Mouse (Mus musculus): ENCODE measurements around the gene Cdrt4.

Gene Cdrt4
- long read RNA-seq, experiment 1 = 0 reads
- long read RNA-seq, experiment 2 = 0 reads

- intact Hi-C loops (cut with DNase I) = no loop called here
These were observed at the start of gene Cdrt4 for GRCm38 (mm10) chr11:62951012-62951411. TSS of gene Cdrt4 (plus strand) at chr11:62951193.

- intact Hi-C loops (cut with DNase I) = no loop called here
These were observed 49.2 kb upstream of the Cdrt4 start for GRCm38 (mm10) chr11:62901699-62902323.

GRCm38 (mm10) chr11:62903871-62904495 lies 47.0 kb upstream of the Cdrt4 start:
- intact Hi-C loops (cut with DNase I) = no loop called here

GRCm38 (mm10) chr11:62909720-62910306 lies 41.2 kb upstream of the Cdrt4 start:
- intact Hi-C loops (cut with DNase I) = no loop called here

GRCm38 (mm10) chr11:62911362-62911761 lies 39.6 kb upstream of the Cdrt4 start:
- intact Hi-C loops (cut with DNase I) = no loop called here

- intact Hi-C loops (cut with DNase I) = no loop called here
These were observed 37.9 kb upstream of the Cdrt4 start for GRCm38 (mm10) chr11:62913141-62913540.

- intact Hi-C loops (cut with DNase I) = no loop called here
These were observed 36.5 kb upstream of the Cdrt4 start for GRCm38 (mm10) chr11:62914532-62914931.

GRCm38 (mm10) chr11:62915486-62915885 lies 35.5 kb upstream of the Cdrt4 start:
- intact Hi-C loops (cut with DNase I) = no loop called here

- intact Hi-C loops (cut with DNase I) = no loop called here
These were observed 34.2 kb upstream of the Cdrt4 start for GRCm38 (mm10) chr11:62916765-62917164.

- intact Hi-C loops (cut with DNase I) = loop anchor here (2.0 to 5.0 kb wide), 2 partner anchors 215 to 247 kb away; no protein-coding TSS in a partner anchor
These were observed 30.8 kb upstream of the Cdrt4 start for GRCm38 (mm10) chr11:62919946-62920742.

GRCm38 (mm10) chr11:62920743-62921050 lies 30.3 kb upstream of the Cdrt4 start:
- intact Hi-C loops (cut with DNase I) = loop anchor here (2.0 to 5.0 kb wide), 2 partner anchors 214 to 247 kb away; no protein-coding TSS in a partner anchor

- intact Hi-C loops (cut with DNase I) = loop anchor here (2.0 to 5.0 kb wide), 2 partner anchors 213 to 246 kb away; no protein-coding TSS in a partner anchor
These were observed 29.7 kb upstream of the Cdrt4 start for GRCm38 (mm10) chr11:62921052-62921977.

- intact Hi-C loops (cut with DNase I) = loop anchor here (5.0 kb wide), 1 partner anchor 243 kb away; no protein-coding TSS in a partner anchor
These were observed 26.8 kb upstream of the Cdrt4 start for GRCm38 (mm10) chr11:62924091-62924761.

GRCm38 (mm10) chr11:62929799-62930198 lies 21.2 kb upstream of the Cdrt4 start:
- intact Hi-C loops (cut with DNase I) = no loop called here

- intact Hi-C loops (cut with DNase I) = no loop called here
These were observed 20.4 kb upstream of the Cdrt4 start for GRCm38 (mm10) chr11:62930574-62930973.

GRCm38 (mm10) chr11:62931141-62931540 lies 19.9 kb upstream of the Cdrt4 start:
- intact Hi-C loops (cut with DNase I) = no loop called here

GRCm38 (mm10) chr11:62933099-62933498 lies 17.9 kb upstream of the Cdrt4 start:
- intact Hi-C loops (cut with DNase I) = no loop called here

- intact Hi-C loops (cut with DNase I) = no loop called here
These were observed 16.0 kb upstream of the Cdrt4 start for GRCm38 (mm10) chr11:62934795-62935514.

- intact Hi-C loops (cut with DNase I) = no loop called here
These were observed 13.0 kb upstream of the Cdrt4 start for GRCm38 (mm10) chr11:62937986-62938385.

All from adrenal gland (tissue).